Mouse (Mus musculus): ENCODE measurements around the gene Scnm1. TPM values are rescaled to one million over a fixed set of nuclear protein-coding genes. Genes with fewer than 3 reads are reported as not detected.
A peak's percentile ranks its signal among the peaks of the same experiment; 100 is the strongest.

The Scnm1 gene
- polyA plus RNA-seq, 1 experiment from 2014 or later, result 96.9 TPM

DNA sequence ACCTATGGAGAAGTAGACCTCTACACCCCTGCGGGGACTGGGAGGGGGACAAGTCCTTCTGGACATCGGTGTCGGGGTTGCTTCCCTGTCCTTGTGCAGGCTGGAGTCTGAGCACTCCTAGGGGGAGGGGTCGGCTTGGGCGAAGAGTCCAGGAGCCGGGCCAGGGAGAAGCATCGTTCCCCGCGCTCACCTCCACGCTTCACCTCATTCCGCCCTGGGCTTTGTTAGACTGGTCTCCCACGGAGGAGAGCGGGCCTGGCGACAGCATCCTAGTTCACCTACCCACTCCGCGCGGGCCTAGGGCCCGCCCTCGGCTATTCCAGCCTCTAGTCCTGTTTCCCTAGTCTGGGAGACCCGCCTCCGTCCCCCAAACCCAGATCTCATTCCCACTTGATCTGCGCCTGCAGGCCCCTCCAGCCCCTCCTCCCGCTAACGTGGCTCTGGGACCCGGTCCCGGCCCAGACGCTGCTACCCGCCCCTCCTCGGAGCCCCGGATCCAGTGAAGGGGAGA, 27.3 kb upstream of the Scnm1 start:
- 0 out of 2 replicates have a peak, but pooled peaks have one; percentile 13 for ATAC-seq (ENCODE audit: low read depth)
- H3K9ac ChIP-seq (replicated peaks; ENCODE audit: low read depth, low read length), result peak overlapping the region; percentile 64
- under 1% methylated on average over 30 of the region's 30 CpGs for WGBS

DNA sequence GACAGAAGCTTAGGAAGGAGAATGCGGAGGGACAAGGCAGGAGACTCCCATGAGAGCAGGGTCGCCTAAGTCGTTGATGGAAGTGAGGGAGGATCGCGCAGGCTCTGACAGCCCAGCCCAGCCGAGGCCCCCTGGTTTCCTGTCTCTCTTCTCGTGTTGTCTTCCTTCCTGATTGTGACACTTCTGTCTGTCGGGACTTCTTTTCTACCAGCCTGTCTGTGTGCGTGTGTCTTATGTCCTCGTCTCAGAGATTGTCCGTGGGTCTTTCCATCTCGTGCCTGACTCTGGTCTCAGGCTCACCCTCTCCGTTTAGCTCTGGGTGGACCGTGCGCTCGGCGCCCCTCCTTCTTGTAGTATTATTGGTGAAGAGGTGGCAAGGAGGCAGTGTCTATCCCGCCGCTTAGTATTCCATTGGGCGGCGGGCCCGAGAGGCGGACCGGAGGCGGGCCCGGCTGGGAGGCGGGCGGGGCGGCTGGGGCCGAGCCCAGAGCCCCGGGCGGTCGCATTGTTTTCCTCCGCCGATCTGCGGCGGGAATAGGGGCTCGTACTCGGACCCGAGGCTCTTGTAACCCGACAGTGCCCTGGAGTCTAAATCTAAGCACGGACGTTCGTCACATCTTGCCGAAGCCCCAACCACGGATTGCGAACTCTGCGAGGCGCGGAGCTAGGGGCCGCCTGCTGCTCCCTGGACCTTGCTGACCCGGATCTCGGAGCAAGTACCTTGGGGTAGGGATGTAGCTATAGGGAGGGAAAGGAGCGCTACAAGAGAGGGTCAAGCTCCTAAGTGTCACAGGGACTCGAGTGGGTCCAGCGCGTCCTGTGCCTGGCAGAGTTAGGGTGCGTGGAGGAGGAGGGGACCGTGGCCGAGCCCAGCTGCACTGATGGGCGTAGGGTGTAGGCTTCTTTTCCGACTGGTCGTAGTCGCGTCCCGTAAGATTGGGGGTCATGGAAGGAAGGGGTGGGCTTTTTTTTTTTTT, 26.5 kb upstream of the Scnm1 start, which contains the start of gene Sema6c:
Gene Sema6c (plus strand): TSS at position 471 of the 977 bp plus-strand sequence.
- peak; percentile 97 for ATAC-seq (ENCODE audit: low read depth)
- peaks cover 9% of the 10 kb centered on the region; the same call in 1 of the 2 replicates for H3K36me3 ChIP-seq (ENCODE audit: control insufficient read depth, insufficient read depth, low read length)
- peak within 1 kb of the TSS; percentile 78 for H3K4me2 ChIP-seq (ENCODE audit: low read depth, low read length)
- H3K9me3 ChIP-seq (ENCODE audit: control insufficient read depth, low read length), result no peaks in the 10 kb centered on the region
- 0% methylated on average over 66 of the region's 66 CpGs for WGBS
- H3K4me1 ChIP-seq (ENCODE audit: control insufficient read depth, insufficient read depth, low read length), result peaks cover 24% of the 10 kb centered on the region
- peak within 1 kb of the TSS; percentile 65 for H3K27ac ChIP-seq (ENCODE audit: low read depth, low read length)
- peak within 1 kb of the TSS; percentile 64 for H3K9ac ChIP-seq (replicated peaks; ENCODE audit: low read depth, low read length)
- no peaks in the 10 kb centered on the region for H3K27me3 ChIP-seq (ENCODE audit: control insufficient read depth, insufficient read depth, low read length)
- H3K4me3 ChIP-seq (ENCODE audit: low read depth, low read length), result peak within 1 kb of the TSS; percentile 60

More for the DNA sequence above, 27.3 kb upstream of the Scnm1 start:
- Histone ChIP-seq H3K4me1 (ENCODE audit: control insufficient read depth, insufficient read depth, low read length) (peaks cover 24% of the 10 kb centered on the region), H3K27ac (ENCODE audit: low read depth, low read length) (peak overlapping the region; percentile 65), H3K27me3 (ENCODE audit: control insufficient read depth, insufficient read depth, low read length) (no peaks in the 10 kb centered on the region), H3K9me3 (ENCODE audit: control insufficient read depth, low read length) (no peaks in the 10 kb centered on the region), H3K4me2 (ENCODE audit: low read depth, low read length) (peak overlapping the region; percentile 78), H3K4me3 (ENCODE audit: low read depth, low read length) (peak overlapping the region; percentile 60), H3K36me3 (ENCODE audit: control insufficient read depth, insufficient read depth, low read length) (peaks cover 17% of the 10 kb centered on the region)

DNA sequence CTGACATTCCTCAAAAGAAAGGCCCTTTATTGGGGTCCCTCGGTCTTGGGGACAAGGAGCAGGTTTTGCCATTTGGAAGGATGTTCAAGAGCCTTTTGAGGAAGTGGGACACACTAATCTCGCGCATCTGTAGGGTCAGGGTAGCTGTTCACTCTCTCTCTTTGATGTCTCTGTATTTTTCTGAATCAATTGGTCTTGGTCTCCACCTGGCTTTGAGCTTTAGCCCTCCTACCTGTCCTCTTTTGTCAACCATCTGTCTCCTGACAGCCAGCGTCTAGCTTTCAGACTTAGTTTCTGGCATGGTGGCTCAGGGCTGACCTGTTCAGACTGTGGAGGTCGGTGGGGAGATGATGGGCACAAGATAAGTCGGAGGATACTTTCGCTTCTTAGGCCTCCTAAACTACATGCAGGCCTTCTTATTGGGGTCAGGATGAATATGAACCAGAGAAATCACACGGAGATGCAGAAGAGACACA, 25.7 kb upstream of the Scnm1 start:
- 17% methylated on average over 8 of the region's 8 CpGs for WGBS
- Histone ChIP-seq H3K27me3 (ENCODE audit: control insufficient read depth, insufficient read depth, low read length) (no peaks in the 10 kb centered on the region), H3K4me2 (ENCODE audit: low read depth, low read length) (peak overlapping the region; percentile 78), H3K4me1 (ENCODE audit: control insufficient read depth, insufficient read depth, low read length) (peaks cover 24% of the 10 kb centered on the region), H3K27ac (ENCODE audit: low read depth, low read length) (peak overlapping the region; percentile 2; the same call in 1 of the 2 replicates), H3K9ac (replicated peaks; ENCODE audit: low read depth, low read length) (peak overlapping the region; percentile 64), H3K9me3 (ENCODE audit: control insufficient read depth, low read length) (no peaks in the 10 kb centered on the region), H3K4me3 (ENCODE audit: low read depth, low read length) (peak overlapping the region; percentile 60), H3K36me3 (ENCODE audit: control insufficient read depth, insufficient read depth, low read length) (peaks cover 3% of the 10 kb centered on the region; the same call in 1 of the 2 replicates)
- peak; percentile 5; the same call in 1 of the 2 replicates for ATAC-seq (ENCODE audit: low read depth)

DNA sequence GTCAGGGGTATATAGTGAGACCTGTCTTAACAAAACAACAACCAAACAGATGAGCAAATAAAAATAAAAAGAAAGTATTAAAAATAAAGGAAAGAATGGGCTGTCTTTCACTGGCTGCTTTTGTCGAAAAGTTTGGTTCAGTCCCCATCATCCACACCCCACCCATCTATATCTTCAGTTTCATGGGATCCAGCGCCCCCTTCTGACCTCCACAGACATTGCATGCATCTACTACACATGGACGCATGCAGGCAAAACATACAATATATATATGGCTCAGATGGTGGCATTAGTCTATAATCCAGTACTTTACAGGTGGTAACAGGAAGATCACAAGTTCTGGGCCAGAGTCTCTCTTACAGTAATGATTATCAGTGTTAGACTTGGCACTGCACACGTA, 20.1 kb upstream of the Scnm1 start:
- no peaks in the 10 kb centered on the region for H3K4me1 ChIP-seq (ENCODE audit: control insufficient read depth, insufficient read depth, low read length)
- WGBS, result 50% methylated on average over 4 of the region's 4 CpGs
- no peak overlapping the region for H3K4me2 ChIP-seq (ENCODE audit: low read depth, low read length)
- no peak overlapping the region for H3K4me3 ChIP-seq (ENCODE audit: low read depth, low read length)
- no peak for ATAC-seq (ENCODE audit: low read depth)
- no peaks in the 10 kb centered on the region for H3K27me3 ChIP-seq (ENCODE audit: control insufficient read depth, insufficient read depth, low read length)
- H3K9ac ChIP-seq (replicated peaks; ENCODE audit: low read depth, low read length), result no peak overlapping the region
- no peaks in the 10 kb centered on the region for H3K36me3 ChIP-seq (ENCODE audit: control insufficient read depth, insufficient read depth, low read length)
- no peaks in the 10 kb centered on the region for H3K9me3 ChIP-seq (ENCODE audit: control insufficient read depth, low read length)
- no peak overlapping the region for H3K27ac ChIP-seq (ENCODE audit: low read depth, low read length)

DNA sequence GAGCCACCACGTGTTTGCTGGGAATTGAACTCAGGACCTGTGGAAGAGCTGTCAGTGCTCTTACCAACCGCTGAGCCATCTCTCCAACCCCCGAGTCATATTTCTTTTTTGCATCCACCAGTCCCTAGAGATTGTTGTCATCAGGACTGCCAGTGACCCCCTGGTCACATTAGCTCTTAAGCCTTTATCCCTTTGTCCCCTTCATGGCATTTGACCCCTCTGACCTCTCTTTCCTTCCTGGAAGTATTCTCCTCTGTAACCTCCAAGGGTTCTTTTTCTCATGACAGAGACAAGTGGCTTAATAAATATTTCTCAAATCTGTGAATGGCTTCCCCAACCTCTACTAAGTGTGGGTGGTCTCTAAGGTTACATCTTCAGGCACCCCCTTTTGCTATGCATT, 14.1 kb upstream of the Scnm1 start:
- ATAC-seq (ENCODE audit: low read depth), result no peak
- no peak overlapping the region for H3K4me3 ChIP-seq (ENCODE audit: low read depth, low read length)
- 27% methylated on average over 3 of the region's 3 CpGs for WGBS
- H3K27me3 ChIP-seq (ENCODE audit: control insufficient read depth, insufficient read depth, low read length), result no peaks in the 10 kb centered on the region
- no peak overlapping the region for H3K27ac ChIP-seq (ENCODE audit: low read depth, low read length)
- no peak overlapping the region for H3K9ac ChIP-seq (replicated peaks; ENCODE audit: low read depth, low read length)
- H3K9me3 ChIP-seq (ENCODE audit: control insufficient read depth, low read length), result no peaks in the 10 kb centered on the region
- H3K4me1 ChIP-seq (ENCODE audit: control insufficient read depth, insufficient read depth, low read length), result no peaks in the 10 kb centered on the region
- H3K36me3 ChIP-seq (ENCODE audit: control insufficient read depth, insufficient read depth, low read length), result no peaks in the 10 kb centered on the region
- H3K4me2 ChIP-seq (ENCODE audit: low read depth, low read length), result no peak overlapping the region

DNA sequence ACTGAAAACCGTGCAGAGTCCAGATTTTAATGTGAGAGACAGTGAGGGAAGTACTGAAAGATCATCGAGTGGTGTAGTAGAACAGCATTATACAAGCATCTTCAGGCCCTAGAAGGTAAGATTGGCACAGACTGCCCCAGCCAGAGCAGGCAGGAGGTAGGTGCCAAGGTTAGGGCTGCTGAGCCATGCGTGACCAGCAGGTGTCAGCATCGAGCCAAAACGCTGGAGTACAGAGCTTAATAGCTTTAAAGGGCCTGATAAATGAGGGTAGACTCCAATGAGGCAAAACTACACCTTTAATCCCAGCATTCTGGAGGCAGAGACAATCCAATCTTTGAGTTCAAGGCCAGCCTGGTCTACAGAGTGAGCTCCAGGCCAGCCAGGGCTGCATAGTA, 8.8 kb upstream of the Scnm1 start:
- no peak overlapping the region for H3K4me2 ChIP-seq (ENCODE audit: low read depth, low read length)
- WGBS, result 11% methylated on average over 5 of the region's 5 CpGs
- no peaks in the 10 kb centered on the region for H3K4me1 ChIP-seq (ENCODE audit: control insufficient read depth, insufficient read depth, low read length)
- ATAC-seq (ENCODE audit: low read depth), result peak; percentile 81; the same call in 1 of the 2 replicates
- H3K27ac ChIP-seq (ENCODE audit: low read depth, low read length), result no peak overlapping the region
- 0 out of 2 replicates have a peak, but pooled peaks cover 5% of the 10 kb centered on the region for H3K36me3 ChIP-seq (ENCODE audit: control insufficient read depth, insufficient read depth, low read length)
- no peak overlapping the region for H3K9ac ChIP-seq (replicated peaks; ENCODE audit: low read depth, low read length)
- H3K27me3 ChIP-seq (ENCODE audit: control insufficient read depth, insufficient read depth, low read length), result no peaks in the 10 kb centered on the region
- H3K4me3 ChIP-seq (ENCODE audit: low read depth, low read length), result no peak overlapping the region
- no peaks in the 10 kb centered on the region for H3K9me3 ChIP-seq (ENCODE audit: control insufficient read depth, low read length)

DNA sequence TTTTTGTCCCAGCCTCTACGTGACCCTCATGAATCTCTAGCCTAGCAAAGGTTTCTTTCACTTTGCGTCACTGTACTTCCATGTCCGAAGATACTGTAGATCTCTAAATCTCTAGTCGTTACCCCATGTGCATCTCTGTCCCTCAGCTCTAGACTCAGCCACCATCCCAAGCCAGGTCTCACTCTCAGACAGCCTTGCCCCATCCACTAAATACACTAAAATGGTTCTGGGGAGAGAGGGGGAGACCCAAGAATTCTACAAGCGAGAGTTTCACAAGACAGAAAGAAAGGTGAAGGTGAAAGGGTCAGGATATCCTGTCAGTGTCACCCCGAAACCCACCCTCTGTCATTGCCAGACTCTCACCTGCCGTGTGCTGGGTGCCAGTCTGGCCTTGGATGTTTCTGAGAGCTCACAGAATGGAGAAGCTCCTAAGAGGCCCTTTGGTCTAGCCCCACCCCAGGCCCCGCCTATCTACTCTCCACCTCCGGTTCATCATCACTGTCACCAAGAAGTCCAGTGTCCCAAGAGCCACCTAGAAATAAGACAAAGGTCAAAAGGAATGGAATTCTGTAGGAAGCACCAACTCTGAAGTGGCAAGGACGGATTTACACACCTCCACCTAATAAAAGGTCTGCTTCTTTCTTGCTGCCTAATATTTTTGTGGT, 8.3 kb upstream of the Scnm1 start, which contains the start of gene Tnfaip8l2:
Gene Tnfaip8l2 (minus strand): TSS at position 409 of the 665 bp plus-strand sequence.
- Histone ChIP-seq H3K4me2 (ENCODE audit: low read depth, low read length) (no peak within 1 kb of the TSS), H3K9ac (replicated peaks; ENCODE audit: low read depth, low read length) (no peak within 1 kb of the TSS), H3K4me3 (ENCODE audit: low read depth, low read length) (no peak within 1 kb of the TSS), H3K36me3 (ENCODE audit: control insufficient read depth, insufficient read depth, low read length) (0 out of 2 replicates have a peak, but pooled peaks cover 5% of the 10 kb centered on the region), H3K27ac (ENCODE audit: low read depth, low read length) (no peak within 1 kb of the TSS), H3K9me3 (ENCODE audit: control insufficient read depth, low read length) (no peaks in the 10 kb centered on the region), H3K4me1 (ENCODE audit: control insufficient read depth, insufficient read depth, low read length) (no peaks in the 10 kb centered on the region), H3K27me3 (ENCODE audit: control insufficient read depth, insufficient read depth, low read length) (no peaks in the 10 kb centered on the region)
- no peak for ATAC-seq (ENCODE audit: low read depth)
- 83% methylated on average over 10 of the region's 10 CpGs for WGBS

DNA sequence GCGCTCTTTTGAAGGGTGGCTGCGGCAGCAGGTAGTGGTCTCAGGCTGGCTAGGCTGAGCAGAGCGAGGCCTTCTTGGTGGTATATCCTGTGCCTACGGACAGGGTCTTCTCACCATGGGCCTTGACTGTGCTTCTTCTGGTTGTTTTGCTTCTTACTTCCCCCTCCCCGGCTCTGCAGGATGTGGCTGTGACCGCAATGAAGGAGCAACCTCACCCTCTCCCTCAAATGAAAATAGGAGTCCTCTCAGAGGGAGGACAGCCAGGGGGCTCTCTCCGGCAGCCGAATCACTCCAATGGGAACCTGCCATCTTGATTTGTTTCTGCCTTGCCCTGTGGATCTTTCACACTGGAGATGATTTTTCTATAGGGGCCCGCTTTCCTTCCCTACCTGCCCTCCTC, 7.7 kb upstream of the Scnm1 start:
- 92% methylated on average over 9 of the region's 9 CpGs for WGBS
- H3K4me3 ChIP-seq (ENCODE audit: low read depth, low read length), result no peak overlapping the region
- no peak overlapping the region for H3K9ac ChIP-seq (replicated peaks; ENCODE audit: low read depth, low read length)
- no peak overlapping the region for H3K4me2 ChIP-seq (ENCODE audit: low read depth, low read length)
- no peaks in the 10 kb centered on the region for H3K4me1 ChIP-seq (ENCODE audit: control insufficient read depth, insufficient read depth, low read length)
- no peak for ATAC-seq (ENCODE audit: low read depth)
- H3K27ac ChIP-seq (ENCODE audit: low read depth, low read length), result no peak overlapping the region
- H3K36me3 ChIP-seq (ENCODE audit: control insufficient read depth, insufficient read depth, low read length), result 0 out of 2 replicates have a peak, but pooled peaks cover 5% of the 10 kb centered on the region
- no peaks in the 10 kb centered on the region for H3K9me3 ChIP-seq (ENCODE audit: control insufficient read depth, low read length)
- H3K27me3 ChIP-seq (ENCODE audit: control insufficient read depth, insufficient read depth, low read length), result no peaks in the 10 kb centered on the region

Data from neural tube, embryonic 14.5 days (tissue).